Mouse (Mus musculus) ES-Bruce4 (cell line): ENCODE results near the gene Klk12.

ENCODE experiments used
- CTCF ChIP-seq: IDR thresholded peaks from one replicate; pipeline ENCODE4 v1.8.1; 2011; ENCODE audit warnings: low read depth, low read length
- EP300 ChIP-seq: IDR thresholded peaks from 2 replicates; pipeline ENCODE4 v1.6.1; 2011; ENCODE audit warnings: low read depth, low read length; ENCODE audit not compliant: insufficient read depth
- POLR2A ChIP-seq: IDR thresholded peaks from one replicate; pipeline ENCODE4 v1.8.1; 2011; ENCODE audit warnings: low read length; ENCODE audit not compliant: insufficient read depth

DNA sequence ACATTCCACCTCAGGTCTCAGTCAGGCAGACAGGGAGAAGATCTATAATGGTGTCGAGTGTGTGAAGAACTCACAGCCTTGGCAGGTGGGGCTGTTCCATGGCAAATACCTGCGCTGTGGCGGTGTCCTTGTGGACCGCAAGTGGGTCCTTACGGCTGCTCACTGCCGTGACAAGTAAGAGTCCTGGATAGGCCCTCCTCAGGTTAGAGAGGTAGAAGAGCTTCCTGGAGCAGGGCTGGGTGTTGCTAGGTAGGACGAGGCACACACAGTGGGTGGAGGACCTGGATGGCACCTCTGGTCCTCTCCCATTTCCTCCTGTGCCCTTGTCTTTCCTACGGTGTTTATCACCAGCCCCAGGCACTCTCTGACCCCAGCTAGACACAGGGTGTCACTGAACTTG is 939 bp downstream of the Klk12 start:
- TF ChIP-seq EP300 = no peak
- TF ChIP-seq CTCF = no peak
- no peak for TF ChIP-seq POLR2A
